Mouse (Mus musculus): ENCODE measurements at regions not wholly inside any gene's neighbourhood (a gene's known extent, or its start where the extent isn't known, plus 50 kb on each side); places are given as distances from the start of the nearest gene placed in this dataset.

DNA sequence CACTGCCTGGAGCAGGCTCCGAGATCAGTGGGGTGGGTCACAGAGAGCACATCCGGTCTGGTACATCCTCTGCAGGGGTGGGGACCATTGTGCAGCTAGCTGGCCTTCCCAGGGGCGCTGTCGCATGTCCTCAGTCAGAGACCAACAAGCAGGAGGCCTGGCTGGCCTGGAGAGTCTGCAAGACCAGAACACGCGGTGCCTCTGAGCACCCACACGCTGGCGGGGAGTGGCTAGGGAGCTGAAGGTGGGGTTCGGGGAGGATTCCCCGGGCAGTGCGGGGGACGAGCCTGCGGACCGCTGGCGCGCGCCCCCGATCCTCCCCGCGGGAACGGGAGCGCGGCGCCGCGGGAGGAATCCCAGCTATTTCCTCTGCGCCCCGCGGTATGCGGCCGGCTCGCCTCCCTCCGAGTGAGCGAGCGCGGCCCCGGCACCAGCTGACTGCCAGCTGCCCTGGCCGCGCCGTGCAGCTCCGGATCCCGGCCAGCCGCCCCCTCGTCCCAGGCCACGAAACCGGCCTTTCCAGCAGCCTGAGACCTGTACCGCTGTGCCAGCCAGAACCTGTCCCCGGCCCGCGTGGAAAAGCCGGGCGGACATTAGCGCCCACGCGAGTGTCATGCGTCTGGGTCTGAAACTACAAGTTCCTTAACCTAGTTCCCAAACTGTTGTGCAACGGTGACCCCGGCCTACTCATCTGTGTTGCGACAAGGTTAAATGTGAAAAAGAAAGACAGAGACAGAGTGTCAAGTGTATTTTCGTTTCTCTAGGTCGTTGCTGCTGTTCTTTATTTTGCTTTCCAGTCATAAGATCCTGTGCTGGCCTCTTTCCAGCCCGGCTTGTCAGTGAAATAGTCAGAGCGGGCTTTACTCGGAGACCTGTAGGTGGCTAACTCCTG lies 61.2 kb downstream of the Pkdcc start:
- ATAC-seq (replicated peaks; ENCODE audit: low FRiP score, low TSS enrichment, poor library complexity, severe bottlenecking): no peak; the same call in 1 of the 2 replicates

DNA sequence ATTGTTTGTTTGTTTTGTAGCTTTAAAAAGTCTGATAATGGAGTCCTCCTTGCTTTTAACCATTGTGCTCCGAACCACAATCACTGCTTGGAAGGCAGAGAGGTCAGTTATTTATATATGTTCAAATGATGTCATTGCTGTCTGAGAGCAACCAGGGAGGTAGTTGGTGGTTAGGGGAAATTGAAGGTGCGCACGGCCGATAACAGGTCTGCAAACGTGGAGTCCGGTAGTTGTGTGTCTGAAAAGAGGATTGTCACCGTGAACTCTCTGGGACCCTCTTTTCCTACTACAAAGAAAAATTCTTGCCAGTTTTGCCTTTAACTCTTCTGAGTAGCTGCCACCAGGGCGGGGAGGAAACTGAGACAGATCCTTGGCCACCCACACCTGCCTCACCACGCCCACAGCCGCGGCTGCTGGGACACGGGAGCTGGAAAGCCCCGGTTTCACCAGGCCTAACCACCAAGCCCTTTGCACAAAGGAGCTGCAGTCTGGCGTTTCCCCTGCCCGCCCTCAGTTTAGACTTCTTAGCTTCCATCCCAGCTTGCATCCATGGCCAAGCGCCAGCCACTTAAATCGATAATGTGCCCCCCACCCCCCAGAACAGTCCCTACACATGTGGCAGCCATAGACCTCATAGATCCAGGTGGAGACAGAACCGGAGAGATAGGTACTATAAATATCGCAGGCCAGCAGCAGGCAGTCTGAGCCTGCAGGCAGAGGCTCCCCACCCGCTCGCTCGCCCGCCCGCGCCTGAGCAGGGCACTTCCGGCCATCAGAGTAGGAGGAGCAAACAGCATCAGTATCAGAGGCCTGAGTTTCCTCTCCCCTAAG lies 62.2 kb downstream of the Pkdcc start:
- peak; percentile 56 for ATAC-seq (replicated peaks; ENCODE audit: low FRiP score, low TSS enrichment, poor library complexity, severe bottlenecking)

- peak; percentile 18 for ATAC-seq (replicated peaks; ENCODE audit: low FRiP score, low TSS enrichment, poor library complexity, severe bottlenecking)
Measured at GRCm38 (mm10) chr17:83277948-83278924, 63.1 kb downstream of the Pkdcc start.

- ATAC-seq (replicated peaks; ENCODE audit: low FRiP score, low TSS enrichment, poor library complexity, severe bottlenecking): no peak
Measured at GRCm38 (mm10) chr17:83283328-83283727, 67.4 kb upstream of the Eml4 start.

DNA sequence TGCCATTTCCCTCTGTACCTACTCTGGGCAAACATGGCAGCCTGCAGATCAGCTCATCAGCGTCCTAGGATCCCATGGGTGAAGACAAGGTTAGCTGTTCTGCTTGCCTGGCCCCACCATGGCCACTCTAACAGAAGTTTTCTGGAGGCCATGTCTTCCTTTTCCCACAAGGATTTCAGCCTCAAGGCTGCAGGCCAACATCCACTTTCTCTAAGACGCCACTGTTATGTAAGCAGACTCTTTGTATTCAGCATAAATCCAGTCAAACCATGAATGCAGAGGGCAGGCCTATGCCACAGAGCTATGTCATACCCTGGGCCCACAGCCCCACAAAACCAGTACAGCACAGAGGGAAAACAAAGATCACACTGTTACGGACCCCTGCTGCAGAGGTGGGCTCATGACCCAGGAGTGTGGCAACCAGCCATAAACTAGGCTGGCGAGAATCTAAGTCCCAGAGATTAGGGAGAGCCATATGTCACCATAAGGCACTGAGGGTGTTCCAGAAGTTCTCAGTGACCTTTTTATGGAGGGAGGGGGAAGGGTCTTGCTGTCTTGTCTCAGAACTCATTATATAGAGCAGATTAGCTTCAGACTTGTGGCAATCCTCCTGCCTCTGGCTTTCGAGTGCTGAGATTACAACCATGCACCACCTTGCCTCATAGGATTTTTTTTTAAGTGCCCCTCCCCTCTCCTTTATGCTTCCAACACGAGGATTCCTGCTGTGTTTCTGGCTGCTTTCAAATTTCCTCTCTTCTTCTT lies 63.2 kb upstream of the Eml4 start:
- no peak for ATAC-seq (replicated peaks; ENCODE audit: low FRiP score, low TSS enrichment, poor library complexity, severe bottlenecking)

DNA sequence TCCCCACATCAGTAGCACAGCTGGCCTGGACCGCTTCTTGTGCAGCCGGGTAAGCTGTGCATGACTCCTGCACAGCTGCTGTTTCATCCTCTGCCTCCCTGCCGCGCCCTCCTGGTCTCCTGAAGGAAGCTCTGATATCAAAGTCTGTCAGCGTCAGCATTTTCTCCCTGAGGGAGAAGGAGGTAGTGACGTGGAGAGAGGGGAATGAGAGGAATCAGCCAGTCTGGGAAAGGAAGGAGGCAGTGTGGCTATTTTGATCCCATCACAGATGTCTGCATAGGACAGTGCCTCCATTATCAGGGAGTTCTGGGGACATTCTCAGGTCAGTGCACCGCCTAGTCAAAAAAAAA lies 62.6 kb upstream of the Eml4 start:
- ATAC-seq (replicated peaks; ENCODE audit: low FRiP score, low TSS enrichment, poor library complexity, severe bottlenecking): no peak

- ATAC-seq (replicated peaks; ENCODE audit: low FRiP score, low TSS enrichment, poor library complexity, severe bottlenecking): no peak
Measured at GRCm38 (mm10) chr17:83295526-83296238, 55.0 kb upstream of the Eml4 start.

- ATAC-seq (replicated peaks; ENCODE audit: low FRiP score, low TSS enrichment, poor library complexity, severe bottlenecking): peak; percentile 50
Measured at GRCm38 (mm10) chr17:83297379-83298121, 53.2 kb upstream of the Eml4 start.

Measured in megakaryocyte-erythroid progenitor cell, adult 5-6 weeks (primary cell).